Mouse (Mus musculus) hindbrain, embryonic 14.5 days (tissue): ENCODE results near the gene Pwp1. TPM values are rescaled to one million over a fixed set of nuclear protein-coding genes. Genes with fewer than 3 reads are reported as not detected.

ENCODE experiments used
- polyA plus RNA-seq: library from polyadenylated mRNA; unstranded; fragments of >200 nt; fragmentation: Nextera tagmentation; extraction: Ambion mirVana; gene quantifications from 2 replicates; pipeline ENCODE4 v1.2.1, GENCODE M21; 2014

Gene Pwp1
- polyA plus RNA-seq, 1 experiment from 2014 or later = 68.3 TPM

Other genes with a start within 250 kb of the Pwp1 start
- 31.0 and 39.1 TPM in 2 replicates for gene Prdm4, start 87.6 kb downstream of the Pwp1 start, polyA plus RNA-seq
- 0.17 and 0.39 TPM in 2 replicates for gene Ascl4, start 98.2 kb downstream of the Pwp1 start, polyA plus RNA-seq
- gene Rtcb, start 128.3 kb downstream of the Pwp1 start, polyA plus RNA-seq = 154 and 160 TPM in 2 replicates
- not detected in 2 replicates for gene Bpifc, start 182.4 kb downstream of the Pwp1 start, polyA plus RNA-seq
- gene Fbxo7, start 192.5 kb downstream of the Pwp1 start, polyA plus RNA-seq = 22.3 and 24.7 TPM in 2 replicates